Mouse (Mus musculus) limb, embryonic 11.5 days (tissue): ENCODE results near the gene Acaa1a. TPM values are rescaled to one million over a fixed set of nuclear protein-coding genes. Genes with fewer than 3 reads are reported as not detected.
"Not testable (repeated sequence)": the region's sequence is repeated elsewhere in the genome, so short reads cannot be mapped to it uniquely, and the experiment has no call there.

Experiments used
- ATAC-seq: fragments of 200-750 bp; cut with Nextera tagmentation; 2 replicates; pipeline ENCODE4 v1.8.0; 2017; ENCODE audit warnings: low read depth; ENCODE audit not compliant: insufficient number of reproducible peaks, low FRiP score, low TSS enrichment
- DNase-seq: peaks from one replicate; pipeline ENCODE4 v3.0.0-alpha.2; 2015; ENCODE audit warnings: low spot score
- H3K27ac ChIP-seq: fragments of 300-500 bp; sonication (generic); replicated peaks from 2 replicates; pipeline ENCODE4 v1.5.1; 2014; ENCODE audit warnings: low read depth, mild to moderate bottlenecking, low read length
- H3K27me3 ChIP-seq: fragments of 300-500 bp; sonication (generic); 2 replicates; pipeline ENCODE4 v1.6.1; 2014; ENCODE audit warnings: mild to moderate bottlenecking, low read length, mixed read lengths; ENCODE audit not compliant: control insufficient read depth, insufficient read depth
- H3K36me3 ChIP-seq: fragments of 300-500 bp; sonication (generic); 2 replicates; pipeline ENCODE4 v1.6.1; 2014; ENCODE audit warnings: mild to moderate bottlenecking, low read length, moderate library complexity, mixed read lengths; ENCODE audit not compliant: control insufficient read depth, insufficient read depth
- H3K4me1 ChIP-seq: fragments of 300-500 bp; sonication (generic); 2 replicates; pipeline ENCODE4 v1.6.1; 2014; ENCODE audit warnings: low read length, mixed read lengths; ENCODE audit not compliant: control insufficient read depth, insufficient read depth
- H3K4me2 ChIP-seq: fragments of 300-500 bp; sonication (generic); 2 replicates; pipeline ENCODE4 v1.6.1; 2014; ENCODE audit warnings: low read depth, mild to moderate bottlenecking, moderate library complexity; ENCODE audit not compliant: severe bottlenecking
- H3K4me3 ChIP-seq: fragments of 300-500 bp; sonication (generic); 2 replicates; pipeline ENCODE4 v1.5.1; 2014; ENCODE audit warnings: low read depth, low read length
- H3K9ac ChIP-seq: fragments of 300-500 bp; sonication (generic); 2 replicates; pipeline ENCODE4 v1.6.1; 2014; ENCODE audit warnings: mild to moderate bottlenecking, low read length
- H3K9me3 ChIP-seq: fragments of 300-500 bp; sonication (generic); 2 replicates; pipeline ENCODE4 v1.6.1; 2016; ENCODE audit warnings: low read length; ENCODE audit not compliant: control insufficient read depth
- WGBS: fragments of 180-500 bp; shearing (Covaris S2); extraction: QIAGEN DNeasy Blood & Tissue Kit; methylation state at CpG from one replicate; pipeline ENCODE4 v1.1.7; 2014; 5-methylcytosine and 5-hydroxymethylcytosine counted together
- polyA plus RNA-seq: library from polyadenylated mRNA; unstranded; fragments of >200 nt; fragmentation: Nextera tagmentation; extraction: Ambion mirVana; gene quantifications from 2 replicates; pipeline ENCODE4 v1.2.1, GENCODE M21; 2014

The Acaa1a gene
- polyA plus RNA-seq, 1 experiment from 2014 or later = 61.0 TPM

DNA sequence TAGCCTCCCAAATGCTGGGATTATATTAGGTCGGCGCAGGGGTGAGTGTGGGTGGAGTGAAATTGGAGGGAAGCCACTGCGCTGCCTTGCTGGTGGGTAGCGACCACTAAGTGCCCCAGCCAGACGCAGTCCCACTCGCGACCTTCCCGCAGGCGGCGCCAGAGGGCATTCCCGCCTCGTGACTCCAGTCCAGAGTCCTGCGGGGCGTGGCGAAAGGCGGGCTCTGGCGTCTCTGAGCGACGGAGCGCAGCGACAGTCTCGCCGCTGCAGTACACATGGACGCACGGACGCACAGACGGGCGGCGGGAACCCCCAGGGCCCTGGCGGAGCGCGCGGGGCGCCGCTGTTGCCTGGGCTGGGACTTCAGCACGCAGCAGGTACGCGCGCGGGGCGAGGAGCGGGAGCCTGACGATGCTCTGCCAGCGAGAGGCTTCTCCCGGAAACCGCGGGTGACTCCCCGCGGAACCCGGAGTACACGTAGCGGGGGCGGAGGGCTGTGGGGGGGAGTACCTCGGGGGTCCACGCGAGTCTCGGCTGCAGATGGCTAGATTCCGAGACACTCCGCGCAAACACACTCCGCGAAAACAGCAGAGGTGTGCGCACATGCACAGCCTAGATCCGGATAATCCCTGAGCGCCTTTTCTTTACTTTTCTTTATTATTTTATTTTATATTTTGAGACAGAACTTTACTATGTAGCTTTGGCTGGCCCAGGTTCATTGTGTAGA is 18.0 kb downstream of the Acaa1a start, which contains the start of gene Xylb:
TSS of gene Xylb (plus strand) at position 51 of the 727 bp plus-strand sequence.
- peak; percentile 95 for DNase-seq
- no peaks in the 10 kb centered on the region for H3K36me3 ChIP-seq
- peak within 1 kb of the TSS; percentile 80 for H3K9ac ChIP-seq
- 3% methylated on average over 63 of the region's 65 CpGs for WGBS
- peak within 1 kb of the TSS; percentile 81 for H3K4me2 ChIP-seq
- H3K9me3 ChIP-seq = no peaks in the 10 kb centered on the region
- no peaks in the 10 kb centered on the region for H3K4me1 ChIP-seq
- no peaks in the 10 kb centered on the region for H3K27me3 ChIP-seq
- peak within 1 kb of the TSS; percentile 70 for H3K4me3 ChIP-seq
- no peak within 1 kb of the TSS for H3K27ac ChIP-seq
- ATAC-seq = peak; percentile 78

DNA sequence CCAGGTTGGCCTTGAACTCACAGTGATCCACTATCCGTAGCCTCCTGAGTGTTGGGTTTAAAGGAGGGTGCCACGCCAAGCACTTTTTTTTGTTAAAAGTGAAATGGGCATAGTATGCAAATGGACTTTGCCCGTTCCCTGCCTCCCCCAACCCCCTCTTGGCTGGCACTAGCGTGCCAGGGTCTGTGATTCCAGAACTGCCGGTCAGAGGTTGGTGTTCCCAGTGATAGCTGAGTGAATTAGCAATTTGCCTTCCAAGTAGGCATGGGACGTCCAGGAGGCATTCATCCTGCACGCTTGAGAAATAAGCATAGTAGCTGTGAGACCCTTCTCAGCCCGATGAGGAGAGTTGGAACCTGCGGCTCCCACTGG is 18.6 kb downstream of the Acaa1a start:
- H3K27ac ChIP-seq = no peak overlapping the region
- H3K4me1 ChIP-seq = no peaks in the 10 kb centered on the region
- no peaks in the 10 kb centered on the region for H3K36me3 ChIP-seq
- peak overlapping the region; percentile 70 for H3K4me3 ChIP-seq
- 46% methylated on average over 9 of the region's 9 CpGs for WGBS
- no peak for ATAC-seq
- peak overlapping the region; percentile 80 for H3K9ac ChIP-seq
- H3K4me2 ChIP-seq = peak overlapping the region; percentile 81
- DNase-seq = peak; percentile 30
- no peaks in the 10 kb centered on the region for H3K27me3 ChIP-seq
- no peaks in the 10 kb centered on the region for H3K9me3 ChIP-seq

DNA sequence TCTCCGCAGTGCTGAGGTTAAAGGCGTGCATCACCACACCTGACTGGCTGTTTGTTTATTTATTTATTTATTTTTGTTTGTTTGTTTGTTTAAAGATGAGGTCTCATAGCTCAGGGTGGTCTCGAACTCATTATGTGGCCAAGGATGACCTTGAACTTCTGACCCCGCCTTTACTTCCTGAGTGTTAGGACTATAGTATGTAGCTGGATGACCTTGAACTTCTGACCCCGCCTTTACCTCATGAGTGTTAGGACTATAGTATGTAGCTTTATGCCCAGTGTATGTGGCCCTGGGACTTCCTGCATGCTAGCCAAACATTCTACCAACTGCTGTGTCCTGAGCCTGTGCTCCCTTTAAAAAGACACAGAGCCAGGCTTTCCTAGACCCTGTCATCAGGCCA is 21.9 kb downstream of the Acaa1a start:
- DNase-seq (no peak), ATAC-seq (no peak)
- H3K27ac ChIP-seq = no peak overlapping the region
- H3K4me1 ChIP-seq = no peaks in the 10 kb centered on the region
- H3K9ac ChIP-seq = no peak overlapping the region
- 91% methylated on average over 5 of the region's 5 CpGs for WGBS
- no peaks in the 10 kb centered on the region for H3K27me3 ChIP-seq
- H3K4me2 ChIP-seq = no peak overlapping the region
- H3K4me3 ChIP-seq = no peak overlapping the region
- H3K9me3 ChIP-seq = no peaks in the 10 kb centered on the region
- no peaks in the 10 kb centered on the region for H3K36me3 ChIP-seq

DNA sequence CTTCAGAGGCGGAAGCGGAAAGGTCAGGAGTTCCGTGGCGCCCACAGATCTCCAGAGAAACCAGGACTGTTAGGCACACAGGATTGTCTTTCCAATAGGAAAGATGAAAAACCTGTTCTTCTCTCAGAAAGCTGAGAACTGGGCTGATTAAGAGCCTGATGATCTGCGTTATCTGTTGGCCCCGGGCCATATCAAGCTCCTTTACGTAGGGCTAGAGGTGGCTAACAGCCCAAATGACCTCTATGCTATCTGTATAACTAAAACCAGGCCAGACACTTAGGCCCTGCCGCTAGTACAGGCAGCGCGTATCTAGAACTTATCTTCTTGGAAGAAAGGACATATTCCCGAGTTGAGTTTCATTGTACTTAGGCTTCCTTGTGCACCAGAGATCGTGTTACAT is 23.8 kb downstream of the Acaa1a start:
- ATAC-seq (no peak), DNase-seq (no peak)
- Histone ChIP-seq H3K4me2 (no peak overlapping the region), H3K4me3 (no peak overlapping the region), H3K36me3 (no peaks in the 10 kb centered on the region), H3K4me1 (no peaks in the 10 kb centered on the region), H3K9me3 (no peaks in the 10 kb centered on the region), H3K9ac (no peak overlapping the region), H3K27ac (no peak overlapping the region), H3K27me3 (no peaks in the 10 kb centered on the region)
- WGBS = 90% methylated on average over 12 of the region's 12 CpGs

DNA sequence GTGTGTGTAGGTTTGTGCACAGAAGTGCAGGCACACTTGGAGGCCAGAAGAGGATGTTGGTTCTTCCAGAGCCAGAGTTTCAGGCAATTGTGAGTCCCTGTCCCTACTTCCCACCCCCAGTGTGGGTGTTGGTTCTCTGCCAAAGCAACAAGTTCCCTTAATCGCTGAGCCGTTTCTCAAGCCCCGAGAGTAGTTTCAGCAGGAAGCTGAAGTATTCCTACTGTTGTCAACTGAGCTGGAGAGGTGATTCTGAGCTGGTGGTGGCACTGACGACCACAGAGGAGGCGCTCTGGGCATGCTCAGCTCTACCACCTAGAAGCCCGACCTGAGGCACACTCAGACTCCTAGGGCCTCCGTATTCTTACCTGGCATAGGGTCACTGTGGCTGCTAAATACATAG is 25.8 kb downstream of the Acaa1a start, which contains the start of gene Slc22a14:
TSS of gene Slc22a14 (minus strand) at position 270 of the 400 bp plus-strand sequence.
- H3K27ac ChIP-seq = no peak within 1 kb of the TSS
- no peaks in the 10 kb centered on the region for H3K4me1 ChIP-seq
- DNase-seq = no peak
- H3K36me3 ChIP-seq = no peaks in the 10 kb centered on the region
- no peaks in the 10 kb centered on the region for H3K27me3 ChIP-seq
- no peak for ATAC-seq
- H3K9ac ChIP-seq = no peak within 1 kb of the TSS
- 85% methylated on average over 7 of the region's 7 CpGs for WGBS
- no peak within 1 kb of the TSS for H3K4me3 ChIP-seq
- H3K9me3 ChIP-seq = no peaks in the 10 kb centered on the region
- no peak within 1 kb of the TSS for H3K4me2 ChIP-seq

DNA sequence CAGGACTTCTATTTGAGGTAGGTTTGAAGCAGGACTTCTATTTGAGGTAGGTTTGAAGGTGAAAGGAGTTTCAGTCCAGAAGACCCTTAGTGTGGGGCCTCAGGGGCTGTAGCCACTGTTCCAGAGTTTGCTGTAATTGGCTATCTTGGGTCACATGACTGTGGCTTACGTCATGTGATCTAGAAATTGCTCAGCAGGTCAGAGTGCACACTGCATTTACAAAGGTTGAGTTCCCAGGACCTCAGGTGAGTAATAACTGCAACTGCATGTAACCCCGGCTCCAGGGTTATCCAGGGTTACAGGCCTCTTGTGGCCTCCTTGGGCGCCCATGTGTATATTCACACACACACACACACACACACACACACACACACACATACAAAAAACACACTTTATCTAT is 28.9 kb downstream of the Acaa1a start:
- WGBS = 95% methylated on average over 3 of the region's 3 CpGs
- H3K36me3 ChIP-seq = no peaks in the 10 kb centered on the region

DNA sequence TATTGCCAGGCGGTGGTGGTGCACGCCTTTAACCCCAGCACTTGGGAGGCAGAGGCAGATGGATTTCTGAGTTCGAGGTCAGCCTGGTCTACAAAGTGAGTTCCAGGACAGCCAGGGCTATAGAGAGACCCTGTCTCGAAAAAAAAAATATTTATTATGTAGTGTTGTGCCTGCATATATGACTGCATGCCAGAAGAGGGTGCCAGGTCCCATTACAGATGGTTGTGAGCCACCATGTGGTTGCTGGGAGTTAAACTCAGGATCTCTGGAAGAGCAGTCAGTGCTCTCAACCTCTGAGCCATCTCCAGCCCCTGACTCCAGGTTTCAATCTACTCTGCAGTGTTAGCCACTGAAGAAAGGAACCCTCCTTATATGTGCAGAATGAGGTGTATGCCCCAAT is 31.3 kb downstream of the Acaa1a start:
- not testable (repeated sequence) for H3K4me1 ChIP-seq, H3K36me3 ChIP-seq, H3K9ac ChIP-seq, H3K9me3 ChIP-seq, H3K4me3 ChIP-seq, H3K4me2 ChIP-seq, DNase-seq, H3K27me3 ChIP-seq, H3K27ac ChIP-seq, ATAC-seq
- WGBS = 74% methylated on average over 4 of the region's 4 CpGs

More for the DNA sequence above, 28.9 kb downstream of the Acaa1a start:
- Histone ChIP-seq H3K4me1 (no peaks in the 10 kb centered on the region), H3K27ac (no peak overlapping the region), H3K9me3 (no peaks in the 10 kb centered on the region), H3K27me3 (no peaks in the 10 kb centered on the region), H3K4me2 (no peak overlapping the region), H3K4me3 (no peak overlapping the region), H3K9ac (no peak overlapping the region)
- ATAC-seq = no peak
- no peak for DNase-seq

DNA sequence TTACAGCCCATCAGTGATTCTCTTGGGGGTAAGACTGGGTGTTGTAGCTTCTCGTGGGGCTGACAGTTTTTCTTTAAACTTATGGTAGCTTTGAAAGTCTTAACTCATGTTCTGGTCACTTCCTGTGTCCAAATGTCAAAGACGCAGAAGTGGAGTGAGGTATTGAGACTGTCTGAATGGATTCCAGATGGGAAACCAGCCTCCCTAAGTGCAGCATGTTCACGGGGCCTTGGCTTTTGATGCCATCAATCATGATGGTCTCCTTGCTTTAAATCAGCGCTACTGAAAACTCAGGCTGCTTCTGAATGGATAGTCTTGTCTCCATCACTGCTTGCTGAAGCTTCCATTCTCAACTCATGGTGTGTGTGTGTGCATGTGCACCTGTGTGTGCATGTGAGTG is 31.8 kb downstream of the Acaa1a start:
- DNase-seq = no peak
- no peaks in the 10 kb centered on the region for H3K27me3 ChIP-seq
- 25% methylated on average over 4 of the region's 4 CpGs for WGBS
- no peak for ATAC-seq
- H3K4me1 ChIP-seq = no peaks in the 10 kb centered on the region
- no peak overlapping the region for H3K9ac ChIP-seq
- H3K9me3 ChIP-seq = no peaks in the 10 kb centered on the region
- H3K4me2 ChIP-seq = no peak overlapping the region
- H3K4me3 ChIP-seq = no peak overlapping the region
- H3K36me3 ChIP-seq = no peaks in the 10 kb centered on the region
- H3K27ac ChIP-seq = no peak overlapping the region

DNA sequence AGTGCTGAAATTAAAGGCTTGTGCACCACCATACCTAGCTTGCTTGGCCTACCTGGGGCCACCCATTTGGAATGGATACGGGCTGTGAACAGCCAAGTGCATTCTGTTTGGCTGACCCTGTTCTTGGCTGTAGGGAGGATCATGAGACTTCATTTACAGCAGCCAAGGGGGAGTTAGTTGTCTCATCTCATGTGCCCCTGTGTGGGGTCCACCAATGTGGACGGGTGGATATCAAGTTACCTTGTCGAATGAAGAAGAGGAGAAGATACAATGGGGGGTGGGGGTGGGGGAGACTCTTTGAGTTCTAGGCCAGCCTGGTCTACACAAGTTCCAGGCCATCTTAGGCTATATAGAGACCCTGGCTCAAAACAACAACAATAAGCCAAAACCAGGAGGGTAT is 35.5 kb downstream of the Acaa1a start:
- no peak overlapping the region for H3K4me3 ChIP-seq
- H3K9me3 ChIP-seq = no peaks in the 10 kb centered on the region
- DNase-seq = no peak
- H3K36me3 ChIP-seq = no peaks in the 10 kb centered on the region
- no peaks in the 10 kb centered on the region for H3K27me3 ChIP-seq
- H3K4me1 ChIP-seq = no peaks in the 10 kb centered on the region
- ATAC-seq = no peak
- H3K4me2 ChIP-seq = no peak overlapping the region
- 72% methylated on average over 3 of the region's 3 CpGs for WGBS
- H3K27ac ChIP-seq = no peak overlapping the region
- H3K9ac ChIP-seq = no peak overlapping the region
